Mouse (Mus musculus): ENCODE data around the gene Fam187b.
"Not testable (repeated sequence)": the region's sequence is repeated elsewhere in the genome, so short reads cannot be mapped to it uniquely, and the experiment has no call there.

The Fam187b gene

GRCm38 (mm10) chr7:30973501-30974289, at the start of gene Fam187b:
TSS of gene Fam187b (plus strand) at chr7:30973790.
- DNase-seq = peak; percentile 91 to 94

GRCm38 (mm10) chr7:30924071-30924470, 49.5 kb upstream of the Fam187b start:
- DNase-seq = no peak

- not testable (repeated sequence) for DNase-seq
These were observed 49.0 kb upstream of the Fam187b start, which contains the start of gene Hamp2 for GRCm38 (mm10) chr7:30924581-30924980. TSS of gene Hamp2 (minus strand) at chr7:30924681.

GRCm38 (mm10) chr7:30935422-30936099, 38.0 kb upstream of the Fam187b start:
- not testable (repeated sequence) for DNase-seq

- not testable (repeated sequence) for DNase-seq
These were observed 33.5 kb upstream of the Fam187b start for GRCm38 (mm10) chr7:30940070-30940469.

- not testable (repeated sequence) for DNase-seq
These were observed 31.2 kb upstream of the Fam187b start for GRCm38 (mm10) chr7:30942365-30942764.

- DNase-seq = no peak
These were observed 29.5 kb upstream of the Fam187b start, which contains the start of gene Hamp for GRCm38 (mm10) chr7:30943909-30944635. TSS of gene Hamp (minus strand) at chr7:30944032.

- DNase-seq = not testable (repeated sequence)
These were observed 28.9 kb upstream of the Fam187b start for GRCm38 (mm10) chr7:30944706-30945105.

- not testable (repeated sequence) for DNase-seq
These were observed 28.1 kb upstream of the Fam187b start for GRCm38 (mm10) chr7:30945466-30945865.

- DNase-seq = no peak
These were observed 27.7 kb upstream of the Fam187b start for GRCm38 (mm10) chr7:30945876-30946275.

GRCm38 (mm10) chr7:30949902-30950301, 23.7 kb upstream of the Fam187b start:
- DNase-seq = not testable (repeated sequence)

GRCm38 (mm10) chr7:30952441-30953265, 20.9 kb upstream of the Fam187b start:
- DNase-seq = peak in 1 of 2 experiments; percentile 34

GRCm38 (mm10) chr7:30953459-30953858, 20.1 kb upstream of the Fam187b start:
- peak in 1 of 2 experiments; percentile 35 for DNase-seq

GRCm38 (mm10) chr7:30954036-30954435, 19.6 kb upstream of the Fam187b start:
- DNase-seq = peak in 1 of 2 experiments; percentile 47

- no peak for DNase-seq
These were observed 18.5 kb upstream of the Fam187b start for GRCm38 (mm10) chr7:30954971-30955520.

- peak; percentile 94 to 95 for DNase-seq
These were observed 17.8 kb upstream of the Fam187b start for GRCm38 (mm10) chr7:30955584-30956356.

GRCm38 (mm10) chr7:30956357-30956751, 17.2 kb upstream of the Fam187b start:
- DNase-seq = peak in 1 of 2 experiments; percentile 29

GRCm38 (mm10) chr7:30956756-30957366, 16.7 kb upstream of the Fam187b start, which contains the start of gene Usf2:
TSS of gene Usf2 (minus strand) at chr7:30956803.
- DNase-seq = peak; percentile 82 to 95

- DNase-seq = peak; percentile 89 to 95
These were observed 16.2 kb upstream of the Fam187b start for GRCm38 (mm10) chr7:30957367-30957783.
